Comparison of ENCODE assay signal across 24 mouse cellular contexts in genomic region chr1:175372571-175372970, GRCm38 (mm10).
DNase-seq lines count a peak whose midpoint lies in the region; ATAC-seq lines count a peak whose summit lies in the region.
"Had no signal": no experiment of that assay in that cellular context is flagged by ENCODE, and none has a peak within 500 bp of the region (broad histone marks: within the 10 kb centered on the region; RNA-seq: fewer than 3 reads in every experiment).

No protein-coding gene starts in this region.

- H3K9ac ChIP-seq in forebrain, embryonic 16.5 days (replicated peaks; ENCODE audit: low read depth, low read length) = no peak overlapping the region
- no peak overlapping the region for H3K9ac ChIP-seq in forebrain, embryonic 12.5 days
- H3K9ac ChIP-seq in heart, embryonic 11.5 days (ENCODE audit: low read depth, low read length) = no peak overlapping the region
- H3K9ac ChIP-seq: embryonic facial prominence, embryonic 15.5 days; heart, embryonic 15.5 days; liver, embryonic 14.5 days; stomach, embryonic 15.5 days had no signal

- no peaks in the 10 kb centered on the region for H3K27me3 ChIP-seq in forebrain, embryonic 16.5 days (replicated peaks; ENCODE audit: control insufficient read depth, insufficient read depth, low read length)
- H3K27me3 ChIP-seq in forebrain, embryonic 12.5 days = no peaks in the 10 kb centered on the region
- H3K27me3 ChIP-seq in heart, embryonic 11.5 days (ENCODE audit: control insufficient read depth, insufficient read depth, low read length) = no peaks in the 10 kb centered on the region
- H3K27me3 ChIP-seq: embryonic facial prominence, embryonic 15.5 days; heart, embryonic 15.5 days; stomach, embryonic 15.5 days had no signal

- H3K4me1 ChIP-seq in forebrain, embryonic 16.5 days (replicated peaks; ENCODE audit: control insufficient read depth, insufficient read depth, low read length) = no peaks in the 10 kb centered on the region
- H3K4me1 ChIP-seq in forebrain, embryonic 12.5 days = no peaks in the 10 kb centered on the region
- no peaks in the 10 kb centered on the region for H3K4me1 ChIP-seq in heart, embryonic 11.5 days (ENCODE audit: control insufficient read depth, insufficient read depth, low read length)
- H3K4me1 ChIP-seq: embryonic facial prominence, embryonic 15.5 days; heart, embryonic 15.5 days; stomach, embryonic 15.5 days had no signal

- no peak overlapping the region for H3K27ac ChIP-seq in forebrain, embryonic 16.5 days (ENCODE audit: low read length)
- no peak overlapping the region for H3K27ac ChIP-seq in forebrain, embryonic 12.5 days
- H3K27ac ChIP-seq in heart, embryonic 11.5 days (ENCODE audit: low read depth, low read length) = no peak overlapping the region
- H3K27ac ChIP-seq: embryonic facial prominence, embryonic 10.5 days; embryonic facial prominence, embryonic 15.5 days; heart, embryonic 15.5 days; kidney, postnatal 0 days; liver, embryonic 14.5 days; stomach, embryonic 15.5 days had no signal

- no peaks in the 10 kb centered on the region for H3K36me3 ChIP-seq in forebrain, embryonic 16.5 days (ENCODE audit: control insufficient read depth, insufficient read depth)
- no peaks in the 10 kb centered on the region for H3K36me3 ChIP-seq in forebrain, embryonic 12.5 days (replicated peaks)
- no peaks in the 10 kb centered on the region for H3K36me3 ChIP-seq in heart, embryonic 11.5 days (ENCODE audit: control insufficient read depth, insufficient read depth, low read length)
- H3K36me3 ChIP-seq: embryonic facial prominence, embryonic 10.5 days; embryonic facial prominence, embryonic 15.5 days; heart, embryonic 15.5 days; stomach, embryonic 15.5 days had no signal

- ATAC-seq in forebrain, embryonic 16.5 days = peak; percentile 69
- no peak for ATAC-seq in forebrain, embryonic 12.5 days (ENCODE audit: low FRiP score)
- ATAC-seq in heart, embryonic 11.5 days (replicated peaks; ENCODE audit: insufficient number of reproducible peaks, low FRiP score, low TSS enrichment) = no peak
- ATAC-seq: CD4-positive, CD25-positive, alpha-beta regulatory T cell, adult 4 months; hindbrain, embryonic 16.5 days had no signal

- no peaks in the 10 kb centered on the region for H3K9me3 ChIP-seq in forebrain, embryonic 16.5 days (ENCODE audit: control insufficient read depth, low read length)
- no peaks in the 10 kb centered on the region for H3K9me3 ChIP-seq in forebrain, embryonic 12.5 days
- no peaks in the 10 kb centered on the region for H3K9me3 ChIP-seq in heart, embryonic 11.5 days (replicated peaks; ENCODE audit: control insufficient read depth, low read length)
- H3K9me3 ChIP-seq: embryonic facial prominence, embryonic 10.5 days; embryonic facial prominence, embryonic 15.5 days; heart, embryonic 15.5 days; stomach, embryonic 15.5 days had no signal

- intact Hi-C loops in gastrocnemius, postnatal 36 days (cut with DNase I) = no loop called here

- no peak overlapping the region for H3K4me3 ChIP-seq in forebrain, embryonic 16.5 days (replicated peaks; ENCODE audit: low read length)
- no peak overlapping the region for H3K4me3 ChIP-seq in forebrain, embryonic 12.5 days (replicated peaks)
- H3K4me3 ChIP-seq in heart, embryonic 11.5 days (ENCODE audit: low read depth, low read length) = no peak overlapping the region
- H3K4me3 ChIP-seq: embryonic facial prominence, embryonic 10.5 days; embryonic facial prominence, embryonic 15.5 days; heart, embryonic 15.5 days; stomach, embryonic 15.5 days had no signal

- no peak overlapping the region for H3K4me2 ChIP-seq in forebrain, embryonic 16.5 days (ENCODE audit: low read length)
- H3K4me2 ChIP-seq in forebrain, embryonic 12.5 days = no peak overlapping the region
- H3K4me2 ChIP-seq in heart, embryonic 11.5 days = no peak overlapping the region
- H3K4me2 ChIP-seq: embryonic facial prominence, embryonic 15.5 days; heart, embryonic 15.5 days; stomach, embryonic 15.5 days had no signal

- DNase-seq in cerebellum, adult 11 months = peak; percentile 33
- DNase-seq in cerebellum, adult 8-10 months = peak; percentile 45
- peak; percentile 40 for DNase-seq in telencephalon, adult 2 months (ENCODE audit: low read depth, low spot score)
- DNase-seq in gastrocnemius, postnatal 36 days = no peak
- DNase-seq: adrenal gland, postnatal 25 days; kidney, adult 2 months; layer of hippocampus, adult 9-11 months; liver; lung, adult 2 months; lung, postnatal 14 days; midbrain, embryonic 14.5 days; right cerebral cortex, postnatal 14 days; thymus, postnatal 14 days had no signal

Comparison
In these comparisons a context has a peak if more than half of its experiments do, and no peak if none do; other contexts are left out.
1. DNase-seq: peak in cerebellum, adult 11 months (single experiment), cerebellum, adult 8-10 months (single experiment) and telencephalon, adult 2 months (single experiment); none in gastrocnemius, postnatal 36 days (0 of 2).